Mouse (Mus musculus): ENCODE results near the gene Hs3st3a1.

Hs3st3a1 gene

DNA sequence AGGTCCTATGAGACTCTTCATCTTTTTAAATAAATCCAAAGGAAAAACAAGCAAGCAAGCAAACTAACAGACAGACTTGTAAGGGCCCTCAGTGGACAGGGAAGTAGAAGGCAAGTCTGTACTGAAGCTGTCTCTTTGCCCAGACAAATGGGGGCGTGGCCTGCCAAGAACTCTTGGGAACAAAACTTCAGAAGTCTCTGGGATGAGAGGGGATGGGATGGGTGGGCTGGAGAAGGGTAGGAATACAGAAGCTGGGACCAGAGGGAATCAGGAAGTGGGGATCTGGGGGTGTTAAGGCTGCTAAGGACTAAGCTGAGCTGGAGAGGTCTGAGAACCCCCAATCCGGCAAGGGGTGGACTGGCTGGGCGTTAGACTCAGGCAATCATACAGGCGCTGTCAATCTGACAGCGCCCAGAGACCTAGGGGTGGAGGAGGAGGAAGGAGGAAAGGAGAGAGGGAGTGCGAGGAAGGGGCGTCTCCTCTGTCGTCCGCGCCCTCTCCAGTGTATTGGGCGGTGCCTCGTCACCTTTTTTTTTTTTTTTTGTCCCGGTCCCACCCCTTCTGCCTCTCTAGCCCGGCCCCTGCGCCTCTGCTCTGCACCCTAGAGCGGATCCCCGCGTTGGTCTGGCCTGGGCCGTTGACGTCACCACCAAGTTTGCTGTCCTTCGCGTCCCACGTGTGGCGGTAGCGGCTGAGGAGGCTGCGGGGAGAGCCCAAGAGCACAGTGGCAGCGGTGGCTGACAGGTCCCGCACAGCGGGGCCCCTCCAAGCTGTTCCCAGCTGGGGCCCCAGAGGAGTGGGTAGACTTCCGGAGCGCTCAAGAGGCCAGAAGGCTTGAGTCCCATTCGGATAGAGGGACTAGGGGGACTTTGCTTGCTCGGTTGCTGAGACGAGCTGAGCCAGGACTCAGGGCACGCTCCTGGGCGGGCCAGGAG is at the start of gene Hs3st3a1:
TSS of gene Hs3st3a1 (plus strand) at position 722 of the 935 bp plus-strand sequence.
- DNase-seq: peak; percentile 88

DNA sequence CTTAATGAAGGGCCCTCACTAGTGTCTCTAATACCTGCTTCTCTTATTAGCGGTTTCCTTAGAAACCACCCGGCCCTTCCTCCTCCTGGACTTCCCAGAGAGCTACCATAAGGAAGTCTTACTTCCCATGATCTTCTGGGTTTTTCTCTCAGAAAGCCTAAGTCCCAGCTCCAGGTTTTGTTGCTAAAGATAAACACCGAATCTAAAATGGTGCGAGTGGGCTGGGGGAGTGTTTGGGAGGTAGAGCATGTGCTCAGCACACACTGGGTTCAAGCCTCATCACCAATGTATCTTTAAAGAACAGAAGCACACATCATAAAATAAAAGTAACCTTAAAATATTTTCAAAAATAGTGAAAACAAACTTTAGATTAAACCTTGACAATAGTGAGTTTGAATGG is 48.8 kb upstream of the Hs3st3a1 start:
- DNase-seq: no peak

DNA sequence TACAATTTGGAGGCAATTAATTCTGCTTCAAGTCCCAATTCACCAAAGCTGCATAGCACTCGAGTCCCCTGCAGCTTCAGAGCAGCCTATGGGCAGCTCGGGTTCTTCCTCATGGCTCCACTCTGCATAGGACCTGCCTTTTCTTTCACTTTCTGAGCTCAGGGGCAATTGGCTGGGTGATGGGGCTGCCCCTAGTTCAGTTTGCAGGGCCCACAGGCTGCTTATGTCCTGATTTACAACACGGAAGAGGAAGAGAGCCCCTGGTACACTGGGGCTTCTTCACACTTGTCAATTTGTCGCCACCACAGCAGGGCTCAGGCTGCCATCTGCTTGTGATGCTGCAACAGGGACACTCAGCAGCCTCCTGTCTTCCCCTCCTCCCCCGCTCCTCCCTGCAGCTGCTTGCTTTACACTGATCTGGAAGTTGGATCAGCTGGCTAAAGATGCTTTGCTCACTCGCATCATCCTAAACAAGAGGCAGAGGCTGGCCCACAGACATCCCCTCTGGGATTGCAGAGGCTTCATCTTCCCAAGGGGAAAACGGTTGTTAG is 38.7 kb upstream of the Hs3st3a1 start:
- DNase-seq: peak; percentile 64

DNA sequence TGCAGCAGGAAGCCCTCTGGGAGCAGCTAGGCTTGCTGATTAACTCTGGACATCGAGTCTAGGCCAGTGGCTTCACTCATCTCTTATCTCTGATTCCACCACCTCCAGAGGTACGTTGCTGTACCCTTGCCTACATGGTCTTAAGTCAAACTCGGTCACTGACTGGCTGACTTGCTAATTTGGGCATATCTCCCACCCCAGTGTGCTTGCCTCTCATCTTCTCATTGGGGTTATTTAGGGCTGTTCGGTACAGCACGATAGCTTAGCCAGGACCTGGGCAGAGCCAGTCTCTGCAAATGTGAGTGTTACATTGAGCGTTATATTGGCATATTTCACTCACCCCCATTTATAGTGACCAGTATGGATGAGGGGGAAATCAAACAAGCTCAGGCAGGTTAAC is 38.2 kb upstream of the Hs3st3a1 start:
- DNase-seq: no peak

DNA sequence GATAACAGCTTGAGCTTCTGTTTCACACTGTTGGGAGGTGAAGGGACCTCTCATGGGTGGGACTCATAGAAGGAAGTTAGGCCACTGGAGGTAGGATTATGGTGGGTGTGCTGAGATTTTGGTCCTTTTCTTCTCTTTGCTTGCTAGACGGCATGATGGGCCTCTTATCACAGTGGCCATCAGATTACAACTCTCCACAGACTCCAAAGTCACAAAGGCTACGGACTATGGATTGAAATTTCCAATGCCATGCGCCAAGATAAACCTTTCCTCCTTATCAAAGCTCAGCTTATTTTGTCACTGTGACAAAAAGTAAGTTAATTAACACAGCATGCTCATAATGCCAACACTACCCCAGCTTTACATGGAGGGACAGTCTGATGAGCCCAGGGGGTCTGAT is 37.5 kb upstream of the Hs3st3a1 start:
- no peak for DNase-seq

DNA sequence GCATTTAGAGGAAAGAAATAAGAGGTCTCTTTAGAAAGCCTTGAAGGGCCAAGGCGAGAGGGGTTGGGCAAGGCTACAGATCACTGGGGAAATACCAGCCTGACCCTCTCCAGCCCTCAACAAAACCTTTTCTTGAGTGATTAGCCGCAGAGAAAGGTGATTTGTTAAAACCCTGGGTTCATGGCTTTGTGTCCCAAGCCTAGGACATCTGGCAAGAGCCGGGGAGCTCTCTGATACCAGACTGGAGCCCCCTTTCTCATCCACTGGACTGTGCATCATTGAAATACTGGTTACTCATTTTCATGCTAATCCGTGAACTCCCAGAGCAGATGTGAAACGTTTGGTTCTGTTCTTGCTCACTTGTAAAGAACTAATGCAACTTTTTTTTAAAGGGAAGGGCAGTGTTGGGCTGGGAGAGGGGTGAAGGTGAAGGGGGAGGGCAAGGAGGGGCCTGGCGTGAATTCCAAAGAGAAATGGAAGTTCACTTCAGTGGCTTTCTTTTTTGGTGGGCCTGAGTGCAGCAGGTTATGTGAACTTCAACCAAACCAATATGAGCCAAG is 34.5 kb upstream of the Hs3st3a1 start:
- DNase-seq: peak; percentile 52

DNA sequence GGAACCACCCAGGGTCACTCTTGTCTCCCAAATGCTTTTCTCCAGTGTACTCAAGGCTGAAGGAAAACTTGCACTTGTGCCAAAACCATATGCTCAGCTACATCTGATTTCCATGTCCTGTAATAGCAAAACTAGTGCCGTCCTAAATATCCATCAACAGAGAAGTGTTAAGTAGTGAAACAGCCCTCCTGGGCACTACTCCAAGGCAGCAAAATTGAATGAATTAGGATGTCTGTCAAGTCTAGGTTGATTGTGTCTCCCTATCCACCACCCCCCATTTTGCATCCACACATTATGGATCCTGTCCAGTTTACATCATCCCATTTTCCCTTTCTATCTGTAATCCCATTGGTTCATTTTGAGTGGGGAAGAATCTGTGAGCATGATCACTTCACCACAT is 16.2 kb upstream of the Hs3st3a1 start:
- no peak for DNase-seq

DNA sequence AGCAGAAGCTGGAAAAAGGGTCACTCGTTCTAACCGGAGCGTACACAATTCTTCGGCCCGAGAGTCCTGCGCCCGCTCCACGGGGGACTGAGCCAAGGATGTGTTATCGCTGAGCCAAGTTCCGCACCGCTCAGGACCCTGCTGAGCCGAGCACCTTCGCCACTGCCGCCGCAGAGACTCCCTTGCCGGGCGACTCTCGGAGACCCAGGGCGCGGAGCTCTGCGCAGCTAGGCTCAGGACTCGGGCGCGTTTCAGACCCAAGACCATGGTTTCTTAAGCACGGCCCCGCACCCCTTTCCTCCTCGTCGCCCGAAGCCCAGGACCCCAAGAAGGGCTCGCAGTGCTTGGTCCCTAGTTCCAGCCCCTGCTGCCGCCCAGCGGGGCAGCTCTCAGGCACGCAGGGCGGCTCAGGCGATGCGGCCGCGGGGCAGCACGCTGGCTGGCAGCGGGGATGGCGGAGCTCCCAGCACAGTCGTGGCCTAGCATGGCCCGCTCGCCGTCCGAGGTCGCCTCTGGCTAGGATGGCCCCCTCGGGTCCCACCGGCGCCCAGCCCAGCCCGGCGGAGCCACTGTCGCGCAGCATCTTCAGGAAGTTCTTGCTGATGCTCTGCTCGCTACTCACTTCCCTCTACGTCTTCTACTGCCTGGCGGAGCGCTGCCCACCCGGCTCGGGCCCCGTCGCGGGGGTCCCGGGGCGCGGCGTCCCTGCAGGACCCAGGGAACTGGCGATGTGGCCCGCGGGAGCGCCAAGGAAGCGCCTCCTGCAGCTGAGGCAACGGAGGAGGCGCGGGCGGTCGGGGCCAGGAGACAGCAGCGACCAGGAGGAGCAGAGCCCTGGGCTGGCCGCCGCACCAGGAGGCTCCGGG is 647 bp downstream of the Hs3st3a1 start:
- DNase-seq: peak; percentile 78

DNA sequence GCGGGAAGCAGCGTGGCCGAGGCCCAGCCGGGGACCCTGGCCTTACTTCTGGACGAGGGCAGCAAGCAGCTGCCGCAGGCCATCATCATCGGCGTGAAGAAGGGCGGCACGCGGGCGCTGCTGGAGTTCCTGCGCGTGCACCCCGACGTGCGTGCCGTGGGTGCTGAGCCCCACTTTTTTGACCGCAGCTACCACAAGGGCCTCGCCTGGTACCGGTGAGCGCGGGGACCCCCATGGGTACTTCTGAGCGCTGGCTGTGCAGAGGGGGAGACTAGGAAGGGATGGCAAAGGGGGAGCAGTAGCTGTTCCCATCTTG is 1.2 kb downstream of the Hs3st3a1 start, which contains the start of gene F930015N05Rik:
TSS of gene F930015N05Rik (minus strand) at position 242 of the 316 bp plus-strand sequence.
- DNase-seq: no peak

DNA sequence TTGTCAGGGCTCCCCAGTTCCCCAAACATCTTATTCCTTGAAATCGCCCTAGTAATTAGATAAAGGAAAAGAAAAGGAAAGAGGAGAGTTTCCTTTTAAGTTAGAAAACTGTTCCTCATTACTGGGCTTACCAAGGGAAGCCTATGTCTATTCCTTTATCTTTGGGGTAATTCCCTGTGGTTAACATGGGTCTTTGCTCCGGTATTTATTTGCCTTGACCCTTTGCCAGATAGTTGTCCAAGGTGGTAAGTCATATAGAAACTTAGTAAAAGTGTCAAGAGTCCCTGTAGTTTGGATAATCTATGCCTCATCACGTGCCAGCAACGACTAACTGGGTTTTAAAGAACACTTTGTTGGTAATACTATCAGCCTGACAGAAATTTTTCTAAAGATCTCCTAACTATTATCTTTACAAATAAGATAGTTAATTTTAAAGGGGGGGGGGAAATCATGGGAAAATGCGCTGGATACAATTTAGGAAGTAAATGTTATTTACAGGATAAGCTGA is 1.7 kb downstream of the Hs3st3a1 start:
- DNase-seq: no peak

DNA sequence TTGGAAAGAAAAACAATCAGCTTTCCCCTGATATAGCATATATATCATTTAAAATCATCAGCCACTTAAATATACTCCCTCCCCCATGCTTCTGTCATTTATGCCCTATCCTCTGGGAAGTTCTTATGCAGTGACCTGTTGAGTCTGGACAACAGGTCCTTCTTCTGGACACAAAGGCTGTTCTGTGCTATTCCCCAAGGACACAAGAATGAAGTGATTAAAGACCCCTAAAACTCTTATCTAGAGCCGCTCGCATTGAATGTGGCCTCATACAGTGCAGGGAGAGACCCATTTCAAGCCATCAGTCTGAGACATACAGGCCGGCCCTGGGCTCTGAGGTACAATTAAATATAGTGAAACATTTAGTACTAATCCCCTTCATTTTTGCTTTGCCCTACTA is 2.6 kb downstream of the Hs3st3a1 start:
- peak; percentile 43 for DNase-seq

DNA sequence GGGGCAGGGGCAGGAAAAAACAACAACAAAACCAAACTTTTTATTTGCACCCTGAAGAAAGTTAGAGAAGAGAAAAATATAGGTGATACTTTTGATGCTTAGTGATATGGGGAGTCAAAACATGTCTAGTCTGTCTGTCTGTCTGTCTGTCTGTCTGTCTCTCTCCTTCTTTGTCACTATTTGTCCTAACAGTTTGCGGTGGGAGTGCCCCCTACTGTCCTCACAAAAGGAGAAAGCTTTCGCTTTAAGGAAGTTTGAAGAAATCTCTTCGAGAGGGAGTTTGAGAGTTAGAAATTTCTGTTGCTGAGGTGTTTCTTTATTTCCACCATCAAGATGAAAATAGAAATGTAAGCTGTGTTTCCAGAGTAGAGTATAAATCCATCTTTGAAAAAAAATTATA is 3.8 kb downstream of the Hs3st3a1 start:
- DNase-seq: peak; percentile 57

DNA sequence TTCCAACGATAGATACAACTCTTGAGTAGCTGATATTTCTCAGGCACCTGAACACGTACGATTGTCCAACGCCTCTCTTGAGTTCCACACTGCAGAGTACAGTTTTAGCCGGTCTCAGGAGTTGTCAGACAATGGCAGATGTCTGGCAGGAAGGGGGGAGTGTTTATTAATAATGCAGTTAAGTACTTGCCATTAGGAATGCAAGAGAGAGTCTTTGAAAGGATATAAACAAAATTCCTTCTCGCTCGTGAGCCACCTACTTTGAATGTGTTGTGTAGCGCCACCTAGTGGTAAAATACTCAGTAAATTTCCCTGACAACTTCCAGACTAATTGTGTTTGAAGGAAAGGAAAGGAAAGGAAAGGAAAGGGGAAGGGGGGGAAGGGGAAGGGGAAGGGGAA is 7.0 kb downstream of the Hs3st3a1 start:
- peak; percentile 88 for DNase-seq

DNA sequence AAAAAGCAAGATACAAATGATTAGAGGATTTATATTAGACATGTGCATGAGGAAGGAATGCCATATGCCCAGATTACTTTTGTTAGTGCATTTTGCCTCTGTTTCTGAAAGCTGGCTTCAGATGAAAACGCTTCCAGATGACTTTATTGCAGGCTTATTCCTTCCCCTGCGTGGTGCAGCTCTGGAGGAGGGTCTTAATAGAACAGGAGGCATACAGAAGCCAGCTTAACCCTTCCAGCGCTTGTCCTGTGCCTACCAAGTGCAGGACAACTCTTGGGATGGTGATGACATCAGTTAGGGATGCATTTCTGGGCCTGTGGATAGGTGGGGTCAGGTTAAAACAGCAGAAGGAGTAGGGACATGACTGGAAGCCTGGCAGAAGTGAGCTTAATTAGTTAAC is 7.6 kb downstream of the Hs3st3a1 start:
- DNase-seq: no peak

DNA sequence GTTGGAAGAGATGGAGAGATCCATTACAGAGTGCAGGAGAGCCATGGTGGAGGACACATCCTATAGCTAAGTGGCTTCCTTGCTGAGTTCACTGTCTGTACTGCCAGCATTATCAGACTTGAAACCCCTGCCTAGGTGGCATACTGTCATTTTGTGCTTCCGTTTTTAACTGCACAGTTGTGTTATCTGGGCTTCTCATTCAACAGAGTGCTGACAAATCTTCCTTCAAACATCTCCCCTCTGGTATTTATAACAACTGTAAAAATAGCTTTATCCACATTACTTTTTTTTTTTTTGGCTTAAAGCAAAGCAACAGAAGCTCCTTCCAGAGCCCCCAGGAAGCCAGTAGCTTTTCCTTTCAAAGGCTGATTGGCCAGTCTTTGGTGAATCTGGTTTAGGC is 10.1 kb downstream of the Hs3st3a1 start:
- DNase-seq: no peak

DNA sequence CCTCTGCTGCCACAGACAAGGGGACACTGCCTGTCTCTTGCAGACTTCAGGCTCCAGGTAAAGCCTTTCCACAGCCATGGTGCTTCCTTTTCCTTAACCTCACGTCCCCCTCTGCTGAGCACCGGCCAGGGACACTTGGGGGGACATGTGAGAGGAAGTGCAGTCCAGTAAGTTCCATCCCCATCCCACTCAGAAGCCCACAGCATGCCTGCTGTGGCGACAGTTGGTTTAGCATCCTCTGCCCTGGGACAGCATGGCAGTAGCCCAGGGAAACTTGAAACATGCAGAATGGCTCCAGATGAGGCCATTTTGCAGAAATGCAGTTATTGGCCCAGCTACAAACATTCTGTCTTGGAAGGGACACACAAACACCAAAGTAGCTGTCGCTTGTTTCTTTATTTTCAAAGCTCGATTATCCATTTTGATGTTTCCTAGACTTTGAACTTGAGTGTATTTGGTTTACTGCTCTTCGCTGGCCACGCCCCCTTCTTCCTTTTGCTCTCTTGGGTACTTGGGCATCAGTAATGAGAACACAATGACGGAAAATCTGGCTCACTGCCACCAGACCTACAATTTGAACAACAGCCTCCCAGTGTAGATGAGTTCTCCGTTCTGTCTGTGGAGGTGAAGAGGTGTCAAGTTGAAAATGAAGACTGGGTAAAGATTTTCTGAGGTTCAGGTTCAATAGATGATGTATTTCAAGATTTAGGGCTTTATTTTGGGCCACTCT is 13.6 kb downstream of the Hs3st3a1 start:
- no peak for DNase-seq

DNA sequence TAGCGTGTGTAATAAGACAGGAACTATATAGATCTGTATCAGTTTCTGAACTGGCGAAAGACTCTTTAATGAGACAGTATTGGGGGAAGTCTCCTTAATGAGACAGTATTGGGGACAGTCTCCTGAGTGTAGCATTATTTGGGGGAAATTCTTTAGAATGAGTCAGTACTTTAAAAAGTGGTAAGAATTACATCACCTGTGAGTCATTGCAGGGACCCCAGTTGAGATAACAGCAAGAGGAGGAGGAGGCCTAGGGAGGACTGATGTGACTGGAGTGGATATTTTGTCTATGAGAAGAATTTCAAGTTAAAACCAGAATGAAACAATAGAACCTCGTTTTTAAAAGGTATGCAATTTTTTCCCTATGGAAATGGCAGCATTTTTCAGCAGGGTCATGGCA is 26.6 kb downstream of the Hs3st3a1 start:
- DNase-seq: no peak

DNA sequence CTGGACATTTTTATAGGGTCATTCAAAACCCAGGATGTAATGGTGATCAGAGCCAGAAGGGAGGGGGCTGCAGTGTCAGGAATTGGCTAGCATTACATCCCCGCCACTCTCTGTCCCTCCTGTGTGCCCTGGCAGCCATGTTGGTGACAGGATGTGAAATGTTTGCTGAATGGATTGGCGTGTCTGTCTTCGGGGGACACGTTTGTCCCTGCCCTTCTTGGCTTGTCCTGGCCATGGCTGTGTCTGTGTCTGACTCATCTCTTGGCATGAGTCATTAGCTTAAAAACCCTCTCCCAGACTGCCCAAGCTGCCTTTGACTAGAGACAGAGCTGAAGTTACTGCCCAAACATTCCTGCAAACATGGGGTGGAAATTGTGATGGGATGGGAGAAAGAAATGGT is 33.6 kb downstream of the Hs3st3a1 start:
- DNase-seq: no peak

DNA sequence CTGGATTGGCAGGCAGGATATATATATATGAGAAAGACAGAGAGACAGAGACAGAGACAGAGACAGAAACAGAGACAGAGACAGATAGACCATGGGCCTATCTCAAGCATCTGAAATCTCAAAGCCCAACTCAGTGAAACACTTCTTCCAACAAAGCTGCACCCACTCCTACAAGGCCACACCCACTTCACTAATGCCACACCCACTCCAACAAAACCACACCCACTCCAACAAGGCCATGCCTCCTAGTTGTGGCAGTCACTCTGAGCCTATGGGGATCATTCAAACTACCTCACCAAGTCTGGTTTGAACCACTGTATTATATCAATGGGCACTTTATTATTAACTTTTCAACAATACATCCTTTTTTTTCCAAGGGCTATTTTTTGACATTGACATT is 35.6 kb downstream of the Hs3st3a1 start:
- DNase-seq: no peak

DNA sequence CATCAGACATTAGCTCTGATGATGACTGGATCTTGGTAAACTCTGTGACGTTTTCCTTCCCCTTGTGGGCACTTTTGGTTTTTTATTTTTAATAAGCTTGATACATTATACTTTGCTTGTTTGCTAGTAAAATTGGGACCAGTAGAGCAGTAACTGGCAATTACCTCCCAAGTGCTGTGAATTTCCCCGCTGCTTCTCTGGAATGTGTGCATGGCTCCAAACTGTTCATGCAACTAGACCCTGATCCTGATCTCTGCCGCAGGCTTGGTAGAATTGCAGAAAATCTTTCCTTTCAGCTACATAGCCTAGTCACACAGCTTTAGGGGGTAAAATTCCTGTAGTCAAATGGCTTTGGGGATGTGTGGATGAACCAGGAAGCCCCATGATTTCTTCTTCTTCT is 38.5 kb downstream of the Hs3st3a1 start:
- DNase-seq: no peak

DNA sequence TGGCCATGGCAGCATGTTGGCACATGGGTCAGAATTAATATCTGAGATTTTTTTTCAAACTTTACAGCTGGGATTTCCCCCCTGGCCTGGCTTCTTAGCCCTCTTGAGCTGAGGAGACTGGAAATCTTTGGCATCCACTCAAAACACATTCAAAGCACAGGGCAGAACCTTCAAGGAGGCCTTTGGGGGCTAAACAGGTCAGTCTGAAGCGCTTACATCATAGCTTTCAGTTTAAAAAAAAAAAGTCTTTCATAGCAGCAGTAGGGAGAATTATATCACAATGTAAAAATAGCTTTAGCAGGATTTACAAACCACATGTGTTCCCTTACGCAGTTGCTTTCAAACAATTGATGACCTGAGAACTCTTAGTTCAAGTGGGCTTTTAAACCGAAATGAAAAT is 46.3 kb downstream of the Hs3st3a1 start:
- no peak for DNase-seq

Data from embryo, embryonic 11 days (tissue).